12 mouse cellular contexts compared by ENCODE assay signal in genomic region chr17:63289317-63289913, GRCm38 (mm10).
A peak's percentile ranks its signal among the peaks of the same experiment; 100 is the strongest.
DNase-seq lines count a peak whose midpoint lies in the region; ATAC-seq and TF ChIP-seq lines count a peak whose summit lies in the region.
"Had no signal": no experiment of that assay in that cellular context is flagged by ENCODE, and none has a peak within 500 bp of the region (broad histone marks: within the 10 kb centered on the region; RNA-seq: fewer than 3 reads in every experiment).

No protein-coding gene starts in this region.

- no peaks in the 10 kb centered on the region for H3K9me3 ChIP-seq in lung, embryonic 14.5 days (ENCODE audit: low read depth, low read length)
- H3K9me3 ChIP-seq: forebrain, embryonic 15.5 days; hindbrain, embryonic 15.5 days; midbrain, embryonic 12.5 days had no signal

- H3K4me2 ChIP-seq in lung, embryonic 14.5 days, result no peak overlapping the region
- H3K4me2 ChIP-seq: forebrain, embryonic 15.5 days; hindbrain, embryonic 15.5 days; midbrain, embryonic 12.5 days had no signal

- TF ChIP-seq CTCF in lung, embryonic 14.5 days (IDR thresholded peaks at IDR 0.05; ENCODE audit: low read depth), result no peak

- no peak overlapping the region for H3K9ac ChIP-seq in lung, embryonic 14.5 days
- H3K9ac ChIP-seq: forebrain, embryonic 15.5 days; hindbrain, embryonic 15.5 days; midbrain, embryonic 12.5 days had no signal

- H3K27ac ChIP-seq in lung, embryonic 14.5 days (ENCODE audit: low read depth), result peak overlapping the region; percentile 10; the same call in 1 of the 2 replicates
- H3K27ac ChIP-seq: forebrain, embryonic 15.5 days; hindbrain, embryonic 15.5 days; midbrain, embryonic 12.5 days had no signal

- DNase-seq in cerebellum, postnatal 4 days (ENCODE audit: low spot score in 2 of 2), result no peak
- DNase-seq in lung, embryonic 14.5 days, result peak; percentile 87
- no peak for DNase-seq in lung, adult 18-20 months
- DNase-seq in cerebellum, postnatal 14 days, result peak; percentile 66 to 71
- peak; percentile 61 for DNase-seq in lung, postnatal 10 days
- no peak for DNase-seq in thymus, postnatal 10 days (ENCODE audit: low spot score in 2 of 2)
- no peak for DNase-seq in MN1 (ENCODE audit: low spot score)
- DNase-seq: B cell, adult 2 months had no signal

- ATAC-seq in cerebellum, adult (ENCODE audit: insufficient number of reproducible peaks, low FRiP score, low TSS enrichment), result peak; percentile 42; the same call in 1 of the 2 replicates
- ATAC-seq in lung, embryonic 14.5 days (ENCODE audit: insufficient read depth), result peak; percentile 52; the same call in 1 of the 2 replicates
- ATAC-seq: forebrain, embryonic 15.5 days had no signal

- no peak overlapping the region for H3K4me3 ChIP-seq in lung, embryonic 14.5 days (ENCODE audit: low read depth, low read length)
- H3K4me3 ChIP-seq: forebrain, embryonic 15.5 days; hindbrain, embryonic 15.5 days; midbrain, embryonic 12.5 days had no signal

- no peaks in the 10 kb centered on the region for H3K36me3 ChIP-seq in lung, embryonic 14.5 days (ENCODE audit: insufficient read depth)
- H3K36me3 ChIP-seq: forebrain, embryonic 15.5 days; hindbrain, embryonic 15.5 days; midbrain, embryonic 12.5 days had no signal

- WGBS in lung, embryonic 14.5 days, result 39% methylated on average over 1 of the region's 1 CpGs

- H3K27me3 ChIP-seq in lung, embryonic 14.5 days (ENCODE audit: insufficient read depth, low read length), result no peaks in the 10 kb centered on the region
- H3K27me3 ChIP-seq: forebrain, embryonic 15.5 days; hindbrain, embryonic 15.5 days; midbrain, embryonic 12.5 days had no signal

- H3K4me1 ChIP-seq in lung, embryonic 14.5 days (ENCODE audit: insufficient read depth), result peaks cover 25% of the 10 kb centered on the region

Comparison
In these comparisons a context has a peak if more than half of its experiments do, and no peak if none do; other contexts are left out.
1. DNase-seq: peak in lung, embryonic 14.5 days (single experiment), cerebellum, postnatal 14 days (2 of 2) and lung, postnatal 10 days (single experiment); none in cerebellum, postnatal 4 days (0 of 2), lung, adult 18-20 months (0 of 2), thymus, postnatal 10 days (0 of 2) and MN1 (single experiment).